Comparison of ENCODE assay signal across 11 mouse cellular contexts in genomic region chr7:26780510-26780909, GRCm38 (mm10). TPM values are rescaled to one million over a fixed set of nuclear protein-coding genes. Genes with fewer than 3 reads are reported as not detected.
DNase-seq lines count a peak whose midpoint lies in the region; ATAC-seq lines count a peak whose summit lies in the region.
"Had no signal": no experiment of that assay in that cellular context is flagged by ENCODE, and none has a peak within 500 bp of the region (broad histone marks: within the 10 kb centered on the region; RNA-seq: fewer than 3 reads in every experiment).

No protein-coding gene starts in this region.

- H3K27me3 ChIP-seq in kidney, embryonic 15.5 days = no peaks in the 10 kb centered on the region
- no peaks in the 10 kb centered on the region for H3K27me3 ChIP-seq in forebrain, embryonic 10.5 days (ENCODE audit: poor library complexity, severe bottlenecking)
- H3K27me3 ChIP-seq: heart, embryonic 15.5 days; liver, embryonic 13.5 days had no signal

- 13% methylated on average over 11 of the region's 11 CpGs for WGBS in kidney, embryonic 15.5 days
- WGBS in forebrain, embryonic 10.5 days = 3% methylated on average over 11 of the region's 11 CpGs

- no peaks in the 10 kb centered on the region for H3K9me3 ChIP-seq in kidney, embryonic 15.5 days (replicated peaks)
- H3K9me3 ChIP-seq in forebrain, embryonic 10.5 days = no peaks in the 10 kb centered on the region
- H3K9me3 ChIP-seq: heart, embryonic 15.5 days; liver, embryonic 13.5 days had no signal

- H3K4me2 ChIP-seq in kidney, embryonic 15.5 days = peak overlapping the region; percentile 24; the same call in 1 of the 2 replicates
- H3K4me2 ChIP-seq: heart, embryonic 15.5 days; liver, embryonic 13.5 days had no signal

- H3K27ac ChIP-seq in kidney, embryonic 15.5 days = no peak overlapping the region
- H3K27ac ChIP-seq in forebrain, embryonic 10.5 days = 0 out of 2 replicates have a peak overlapping the region, but pooled peaks have one; percentile 65
- H3K27ac ChIP-seq: heart, embryonic 15.5 days; liver, embryonic 13.5 days had no signal

- H3K36me3 ChIP-seq in kidney, embryonic 15.5 days = no peaks in the 10 kb centered on the region
- no peaks in the 10 kb centered on the region for H3K36me3 ChIP-seq in forebrain, embryonic 10.5 days (replicated peaks)
- H3K36me3 ChIP-seq: heart, embryonic 15.5 days; liver, embryonic 13.5 days had no signal

- H3K9ac ChIP-seq in kidney, embryonic 15.5 days = no peak overlapping the region
- H3K9ac ChIP-seq: heart, embryonic 15.5 days; liver, embryonic 13.5 days had no signal

- H3K4me1 ChIP-seq in kidney, embryonic 15.5 days = no peaks in the 10 kb centered on the region
- H3K4me1 ChIP-seq in forebrain, embryonic 10.5 days = peaks cover 21% of the 10 kb centered on the region
- H3K4me1 ChIP-seq: heart, embryonic 15.5 days; liver, embryonic 13.5 days had no signal

- no peak for DNase-seq in kidney, adult 18-20 months
- peak; percentile 53 for DNase-seq in forebrain, embryonic 10.5 days (ENCODE audit: extremely low spot score, low spot score)
- DNase-seq in layer of hippocampus, postnatal 10 days (ENCODE audit: low spot score in 2 of 2) = peak; percentile 8 to 21
- peak; percentile 59 for DNase-seq in retina, embryonic 14.5 days (ENCODE audit: low spot score)
- DNase-seq in adrenal gland, adult 2 months = no peak
- DNase-seq in lung, postnatal 10 days = no peak
- DNase-seq in spleen, postnatal 10 days (ENCODE audit: low spot score in 2 of 2) = no peak
- DNase-seq: cerebellum, adult 11 months; liver, embryonic 13.5 days had no signal

- no peak overlapping the region for H3K4me3 ChIP-seq in kidney, embryonic 15.5 days (replicated peaks)
- H3K4me3 ChIP-seq in forebrain, embryonic 10.5 days = peak overlapping the region; percentile 22
- H3K4me3 ChIP-seq: heart, embryonic 15.5 days; liver, embryonic 13.5 days had no signal

- ATAC-seq in kidney, embryonic 15.5 days (replicated peaks; ENCODE audit: low FRiP score) = peak; percentile 59

RNA-seq across cellular contexts. Expression of gene Cyp2b19, which starts 23.6 kb away (rescaled TPM):
- 0.21 TPM in 1 of 2 replicates, not detected in the other for polyA plus RNA-seq in kidney, embryonic 15.5 days (2015; fragmentation: Nextera tagmentation; extraction: Ambion mirVana)
- 0.06 TPM in 1 of 2 replicates, not detected in the other for polyA plus RNA-seq in forebrain, embryonic 10.5 days (2016; fragmentation: Nextera tagmentation; extraction: Ambion mirVana)
- not detected for total RNA-seq in layer of hippocampus, postnatal 10 days (2021)
- total RNA-seq in adrenal gland, adult 2 months (2021) = not detected
- not detected in 2 replicates for polyA plus RNA-seq in adrenal gland, adult 2 months (2012; rRNA removed)
- polyA plus RNA-seq: heart, embryonic 15.5 days; liver, embryonic 13.5 days had no signal

RNA-seq across cellular contexts. Expression of gene Cyp2g1, which starts 28.2 kb away (rescaled TPM):
- polyA plus RNA-seq in kidney, embryonic 15.5 days (2015; fragmentation: Nextera tagmentation; extraction: Ambion mirVana) = not detected in 2 replicates
- not detected in 2 replicates for polyA plus RNA-seq in forebrain, embryonic 10.5 days (2016; fragmentation: Nextera tagmentation; extraction: Ambion mirVana)
- total RNA-seq in layer of hippocampus, postnatal 10 days (2021) = not detected
- not detected for total RNA-seq in adrenal gland, adult 2 months (2021)
- polyA plus RNA-seq in adrenal gland, adult 2 months (2012; rRNA removed) = not detected in 2 replicates
- polyA plus RNA-seq: heart, embryonic 15.5 days; liver, embryonic 13.5 days had no signal

RNA-seq across cellular contexts. Expression of gene Cyp2a5, which starts 54.6 kb away (rescaled TPM):
- polyA plus RNA-seq in kidney, embryonic 15.5 days (2015; fragmentation: Nextera tagmentation; extraction: Ambion mirVana) = not detected in 2 replicates
- polyA plus RNA-seq in forebrain, embryonic 10.5 days (2016; fragmentation: Nextera tagmentation; extraction: Ambion mirVana) = not detected in 2 replicates
- under 1 TPM in 1 of 2 experiments, not detected in 1; 0.32 TPM for total RNA-seq in layer of hippocampus, postnatal 10 days (2021)
- 1 to 10 TPM in 1 of 2 experiments, not detected in 1; 3.1 TPM for total RNA-seq in adrenal gland, adult 2 months (2021)
- 0.22 TPM in 1 of 2 replicates, not detected in the other for polyA plus RNA-seq in adrenal gland, adult 2 months (2012; rRNA removed)
- polyA plus RNA-seq: heart, embryonic 15.5 days had no signal

Comparison
In these comparisons a context has a peak if more than half of its experiments do, and no peak if none do; other contexts are left out.
1. DNase-seq: peak in forebrain, embryonic 10.5 days (single experiment), layer of hippocampus, postnatal 10 days (2 of 2) and retina, embryonic 14.5 days (single experiment); none in kidney, adult 18-20 months (single experiment), adrenal gland, adult 2 months (single experiment), lung, postnatal 10 days (single experiment) and spleen, postnatal 10 days (0 of 2).